Mouse (Mus musculus) midbrain, postnatal 0 days (tissue): Measurements from ENCODE around the gene Hyal1. TPM values are rescaled to one million over a fixed set of nuclear protein-coding genes. Genes with fewer than 3 reads are reported as not detected.

ENCODE experiments used
- ATAC-seq: fragments of 200-750 bp; cut with Nextera tagmentation; 2 replicates; pipeline ENCODE4 v1.8.0; 2017; ENCODE audit warnings: moderate number of reproducible peaks, mild to moderate bottlenecking, moderate TSS enrichment, moderate library complexity; ENCODE audit not compliant: low FRiP score
- DNase-seq: peaks from one replicate; pipeline ENCODE4 v3.0.0-alpha.2; 2015; ENCODE audit warnings: low spot score
- H3K27ac ChIP-seq: fragments of 300-500 bp; sonication (generic); 2 replicates; pipeline ENCODE4 v1.5.1; 2014; ENCODE audit warnings: low read depth, mild to moderate bottlenecking, low read length, mixed read lengths
- H3K27me3 ChIP-seq: fragments of 300-500 bp; sonication (generic); 2 replicates; pipeline ENCODE4 v1.6.1; 2014; ENCODE audit warnings: low read length, control low read depth, mixed read lengths; ENCODE audit not compliant: insufficient read depth
- H3K36me3 ChIP-seq: fragments of 300-500 bp; sonication (generic); 2 replicates; pipeline ENCODE4 v1.6.1; 2014; ENCODE audit warnings: low read length, control low read depth, mixed read lengths; ENCODE audit not compliant: insufficient read depth
- H3K4me1 ChIP-seq: fragments of 300-500 bp; sonication (generic); 2 replicates; pipeline ENCODE4 v1.6.1; 2014; ENCODE audit warnings: mild to moderate bottlenecking, control low read depth, antibody characterized with exemption, low read length, mixed read lengths; ENCODE audit not compliant: insufficient read depth
- H3K4me2 ChIP-seq: fragments of 300-500 bp; sonication (generic); 2 replicates; pipeline ENCODE4 v1.6.1; 2014; ENCODE audit warnings: low read depth, mild to moderate bottlenecking, low read length, mixed read lengths; ENCODE audit not compliant: poor library complexity, severe bottlenecking
- H3K4me3 ChIP-seq: fragments of 300-500 bp; sonication (generic); 2 replicates; pipeline ENCODE4 v1.5.1; 2014; ENCODE audit warnings: low read depth, mild to moderate bottlenecking, low read length, moderate library complexity
- H3K9ac ChIP-seq: fragments of 300-500 bp; sonication (generic); replicated peaks from 2 replicates; pipeline ENCODE4 v1.6.1; 2014; ENCODE audit warnings: mild to moderate bottlenecking, low read length, moderate library complexity, mixed read lengths; ENCODE audit not compliant: poor library complexity, severe bottlenecking
- H3K9me3 ChIP-seq: fragments of 300-500 bp; sonication (generic); 2 replicates; pipeline ENCODE4 v1.6.1; 2016; ENCODE audit warnings: low read length, control low read depth
- CTCF ChIP-seq: IDR thresholded peaks from 2 replicates; pipeline ENCODE4 v1.5.1; 2016; ENCODE audit warnings: antibody characterized with exemption, mild to moderate bottlenecking
- WGBS: fragments of 180-500 bp; shearing (Covaris S2); extraction: QIAGEN DNeasy Blood & Tissue Kit; methylation state at CpG from one replicate; pipeline ENCODE4 v1.1.7; 2014; 5-methylcytosine and 5-hydroxymethylcytosine counted together
- polyA plus RNA-seq: library from polyadenylated mRNA; unstranded; fragments of >200 nt; fragmentation: Nextera tagmentation; extraction: Ambion mirVana; gene quantifications from 2 replicates; pipeline ENCODE4 v1.2.1, GENCODE M21; 2015
- total RNA-seq: library from RNA; depleted of rRNA; stranded (reverse); fragments of >200 nt; gene quantifications from 2 replicates; pipeline ENCODE4 v1.2.3, GENCODE M21; 2014

The Hyal1 gene
- total and polyA plus RNA-seq, 2 experiments from 2014 or later: 2.9 to 3.5 TPM

GRCm38 (mm10) chr9:107626158-107626843, 49.6 kb downstream of the Hyal1 start:
- Histone ChIP-seq H3K4me1 (peaks cover 42% of the 10 kb centered on the region), H3K4me3 (no peak overlapping the region), H3K9ac (peak overlapping the region; percentile 34; the same call in 1 of the 2 replicates), H3K27ac (peak overlapping the region; percentile 95), H3K27me3 (no peaks in the 10 kb centered on the region), H3K9me3 (no peaks in the 10 kb centered on the region), H3K36me3 (peaks cover 13% of the 10 kb centered on the region; the same call in 1 of the 2 replicates), H3K4me2 (peak overlapping the region; percentile 37; the same call in 1 of the 2 replicates)
- ATAC-seq (peak; percentile 32), DNase-seq (peak; percentile 70)
- no peak for TF ChIP-seq CTCF
- 26% methylated on average over 13 of the region's 15 CpGs for whole genome bisulfite sequencing

DNA sequence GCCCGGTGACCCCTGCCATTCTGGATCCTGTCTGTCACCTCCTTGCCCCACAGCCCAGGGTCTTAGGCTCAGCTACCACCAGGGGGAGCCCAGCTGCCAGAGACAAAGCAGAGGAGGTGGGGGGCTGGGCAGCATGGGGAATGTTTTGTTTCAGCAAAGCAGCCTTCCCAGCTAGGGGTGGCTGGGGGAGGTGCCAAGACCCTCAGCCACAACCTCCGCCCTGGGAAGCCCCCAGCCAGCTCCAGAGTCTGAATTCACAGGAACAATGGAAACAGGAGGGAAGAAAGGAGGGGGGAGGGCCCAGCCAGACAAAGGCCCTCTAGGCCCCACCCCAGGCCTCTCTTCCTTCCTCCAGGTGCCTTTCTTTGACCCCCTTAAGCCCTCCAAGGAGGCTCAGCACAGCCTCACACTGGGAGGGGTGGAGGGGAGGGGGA, 50.1 kb downstream of the Hyal1 start:
- no peaks in the 10 kb centered on the region for H3K27me3 ChIP-seq
- H3K27ac ChIP-seq: peak overlapping the region; percentile 95
- DNase-seq: peak; percentile 91
- peak; percentile 96 for TF ChIP-seq CTCF
- peak overlapping the region; percentile 34; the same call in 1 of the 2 replicates for H3K9ac ChIP-seq
- peaks cover 45% of the 10 kb centered on the region for H3K4me1 ChIP-seq
- peak; percentile 74 for ATAC-seq
- no peak overlapping the region for H3K4me3 ChIP-seq
- peak overlapping the region; percentile 37; the same call in 1 of the 2 replicates for H3K4me2 ChIP-seq
- 0% methylated on average over 2 of the region's 2 CpGs for WGBS
- no peaks in the 10 kb centered on the region for H3K9me3 ChIP-seq
- H3K36me3 ChIP-seq: peaks cover 13% of the 10 kb centered on the region; the same call in 1 of the 2 replicates

- DNase-seq (no peak), ATAC-seq (no peak)
- WGBS: 11% methylated on average over 20 of the region's 20 CpGs
- Histone ChIP-seq H3K36me3 (peaks cover 10% of the 10 kb centered on the region; the same call in 1 of the 2 replicates), H3K4me1 (peaks cover 52% of the 10 kb centered on the region), H3K9ac (peak overlapping the region; percentile 34; the same call in 1 of the 2 replicates), H3K4me3 (no peak overlapping the region), H3K27ac (peak overlapping the region; percentile 95), H3K4me2 (peak overlapping the region; percentile 37; the same call in 1 of the 2 replicates), H3K9me3 (no peaks in the 10 kb centered on the region), H3K27me3 (no peaks in the 10 kb centered on the region)
- no peak for TF ChIP-seq CTCF
These were observed 50.9 kb downstream of the Hyal1 start for GRCm38 (mm10) chr9:107627387-107628255.

DNA sequence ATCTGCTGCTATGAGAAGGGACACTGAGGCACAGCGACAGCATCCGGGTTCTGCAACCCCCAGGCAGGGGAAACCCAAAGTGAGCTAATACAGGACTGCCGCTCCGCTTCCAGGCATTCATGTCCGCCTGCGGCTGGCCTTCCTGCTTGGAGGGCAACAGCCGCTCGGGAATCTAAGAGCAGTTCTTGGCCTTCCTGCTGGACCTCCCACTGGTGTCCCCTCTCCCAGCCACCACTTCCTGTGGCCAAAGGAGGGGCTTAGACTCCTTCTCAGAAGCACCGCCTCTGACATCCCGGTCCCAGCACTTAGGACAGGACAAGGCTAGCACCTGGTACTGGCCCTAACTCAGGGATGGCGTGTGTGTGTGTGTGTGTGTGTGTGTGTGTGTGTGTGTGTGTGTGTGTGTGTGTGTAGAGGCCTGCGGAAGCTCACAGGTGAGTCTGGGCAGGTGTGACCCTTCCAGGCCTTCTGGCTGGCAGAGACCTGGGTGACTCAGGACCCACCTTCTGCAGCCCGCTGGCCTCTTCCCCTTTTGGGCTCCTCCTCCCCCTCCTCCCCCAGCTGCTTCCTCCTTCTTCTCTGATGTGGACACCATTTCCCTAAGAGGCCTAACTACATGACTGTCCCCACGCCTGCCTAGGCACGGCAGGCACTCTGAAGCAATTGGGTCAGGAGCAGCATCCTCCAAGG, 52.1 kb downstream of the Hyal1 start:
- no peak for ATAC-seq

DNA sequence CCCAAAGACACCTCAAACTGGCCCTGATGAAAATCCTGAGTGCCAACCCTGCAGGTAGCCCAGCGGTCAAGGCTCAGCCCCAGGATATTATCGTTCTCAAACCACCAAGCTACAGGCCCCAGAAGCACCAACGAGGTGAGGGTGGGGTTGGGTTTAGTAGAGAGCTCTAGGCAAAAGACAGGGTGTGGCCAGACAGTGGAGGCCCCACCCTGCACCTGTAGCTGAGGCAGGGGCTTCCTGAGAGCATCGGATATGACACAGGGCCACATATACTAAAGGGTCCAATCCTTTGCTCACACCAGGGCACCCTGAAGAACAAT, 52.6 kb downstream of the Hyal1 start:
- H3K4me3 ChIP-seq: no peak overlapping the region

More for the DNA sequence above, 52.1 kb downstream of the Hyal1 start:
- Histone ChIP-seq H3K4me1 (peaks cover 53% of the 10 kb centered on the region), H3K9ac (peak overlapping the region; percentile 50), H3K36me3 (peaks cover 10% of the 10 kb centered on the region; the same call in 1 of the 2 replicates), H3K4me2 (peak overlapping the region; percentile 18; the same call in 1 of the 2 replicates), H3K27ac (peak overlapping the region; percentile 95), H3K9me3 (no peaks in the 10 kb centered on the region), H3K27me3 (no peaks in the 10 kb centered on the region), H3K4me3 (no peak overlapping the region)
- DNase-seq: no peak
- WGBS: 38% methylated on average over 15 of the region's 15 CpGs
- TF ChIP-seq CTCF: no peak

More for the DNA sequence above, 52.6 kb downstream of the Hyal1 start:
- no peak for DNase-seq
- Histone ChIP-seq H3K9me3 (no peaks in the 10 kb centered on the region), H3K9ac (no peak overlapping the region), H3K4me2 (peak overlapping the region; percentile 34; the same call in 1 of the 2 replicates), H3K27me3 (no peaks in the 10 kb centered on the region), H3K27ac (peak overlapping the region; percentile 95), H3K4me1 (peaks cover 56% of the 10 kb centered on the region), H3K36me3 (peaks cover 7% of the 10 kb centered on the region; the same call in 1 of the 2 replicates)
- ATAC-seq: no peak
- TF ChIP-seq CTCF: no peak
- 29% methylated on average over 4 of the region's 4 CpGs for WGBS
